Mouse (Mus musculus) thymus, postnatal 4 days (tissue): Measurements from ENCODE around the gene Hist2h3b.

ENCODE experiments used
- DNase-seq: peaks from one replicate; pipeline ENCODE4 v3.0.0; 2021

Hist2h3b gene

DNA sequence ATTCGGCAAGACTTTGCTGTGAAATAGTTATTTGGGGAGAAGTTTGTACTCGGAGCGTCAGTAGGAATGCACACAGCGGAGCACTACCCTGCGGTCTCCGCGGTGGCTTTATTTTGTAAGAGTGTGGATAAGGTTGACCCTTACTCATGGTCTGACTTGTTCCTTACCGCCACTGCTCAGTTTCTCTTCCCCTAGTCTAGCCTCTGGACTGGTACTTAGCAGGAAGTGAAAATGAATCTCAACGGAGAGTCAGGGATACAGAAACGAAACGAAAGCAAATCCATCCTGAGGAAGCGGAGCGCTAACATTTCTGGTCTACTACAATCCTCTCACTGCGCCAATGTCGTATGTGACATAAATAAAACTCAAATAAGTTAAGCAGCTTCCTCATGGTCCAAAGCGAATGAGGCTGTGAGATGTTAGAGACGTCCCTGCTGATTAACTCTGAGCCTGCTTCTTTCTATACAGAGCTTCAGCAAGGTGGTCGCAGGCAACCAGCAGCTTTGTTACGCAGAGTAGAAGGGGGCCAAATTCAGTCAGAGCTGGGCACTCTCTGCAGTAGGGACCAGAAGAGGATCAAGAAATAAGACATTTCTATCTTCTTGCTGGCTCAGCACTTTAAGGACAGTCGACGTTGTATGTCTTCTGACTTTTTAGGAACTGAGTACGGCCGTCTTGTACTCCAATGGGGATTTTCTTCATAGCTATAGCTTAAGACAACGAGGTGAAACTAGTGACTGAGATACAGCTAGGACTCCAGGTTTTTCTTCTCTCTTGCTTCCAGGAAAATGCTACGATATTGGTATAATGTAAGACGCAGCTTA is 32.5 kb downstream of the Hist2h3b start:
- no peak for DNase-seq

DNA sequence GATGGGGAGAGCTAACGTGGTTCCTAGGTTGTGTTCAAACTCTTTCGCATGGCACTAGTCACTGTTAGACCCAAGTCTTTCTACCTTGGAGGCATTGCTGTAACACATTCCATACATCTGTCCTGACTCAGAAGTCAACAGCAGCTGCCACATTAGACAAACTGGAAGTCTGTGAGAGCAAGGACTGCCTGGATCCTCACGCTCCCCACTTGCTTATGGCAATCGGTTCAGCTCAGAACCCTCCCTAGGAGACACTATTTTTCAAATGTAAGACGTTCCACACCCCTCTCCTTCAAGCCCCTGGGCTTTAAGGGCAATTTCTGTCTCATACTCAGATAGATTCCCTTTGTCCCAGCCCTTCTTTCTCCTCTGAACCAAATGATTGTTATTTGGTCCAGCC is 33.6 kb downstream of the Hist2h3b start:
- no peak for DNase-seq

DNA sequence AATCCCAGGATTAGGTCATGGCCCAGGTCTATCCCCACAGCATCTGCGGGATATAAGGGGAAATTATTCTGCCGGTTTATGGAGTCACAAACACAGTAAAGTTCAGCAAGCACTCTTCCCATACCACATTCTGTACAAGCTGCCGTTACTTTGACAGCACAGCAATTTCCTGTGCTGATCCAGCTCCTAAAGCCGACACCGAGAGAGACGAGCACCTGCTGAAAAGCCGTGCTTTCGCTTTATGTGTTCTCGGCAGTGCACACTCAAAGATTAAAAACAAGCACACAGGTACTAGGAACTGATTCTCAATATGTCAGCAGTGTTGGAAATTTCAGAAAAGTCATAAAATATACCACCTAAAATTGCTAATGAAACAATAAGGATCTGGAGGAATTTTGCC is 38.1 kb downstream of the Hist2h3b start:
- peak; percentile 41 for DNase-seq

DNA sequence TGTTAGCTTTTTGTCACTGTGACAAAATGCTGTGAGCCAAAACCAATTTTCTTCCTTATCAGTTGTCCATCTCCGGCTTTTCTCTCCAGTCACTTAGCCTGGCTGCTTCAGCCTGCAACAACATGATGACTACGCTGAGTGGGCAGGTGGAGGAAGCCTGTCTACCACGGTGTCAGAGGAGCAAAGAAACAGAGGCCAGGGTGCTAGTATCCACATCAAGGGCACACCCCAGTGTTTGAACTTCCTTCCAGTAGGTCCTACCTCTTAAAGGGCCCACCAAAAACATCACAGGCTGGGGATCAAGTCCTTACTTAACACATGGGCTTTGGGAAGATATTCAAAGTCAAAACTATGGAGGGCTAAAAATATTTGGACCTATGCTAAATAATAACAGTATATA is 41.0 kb downstream of the Hist2h3b start:
- DNase-seq = no peak

DNA sequence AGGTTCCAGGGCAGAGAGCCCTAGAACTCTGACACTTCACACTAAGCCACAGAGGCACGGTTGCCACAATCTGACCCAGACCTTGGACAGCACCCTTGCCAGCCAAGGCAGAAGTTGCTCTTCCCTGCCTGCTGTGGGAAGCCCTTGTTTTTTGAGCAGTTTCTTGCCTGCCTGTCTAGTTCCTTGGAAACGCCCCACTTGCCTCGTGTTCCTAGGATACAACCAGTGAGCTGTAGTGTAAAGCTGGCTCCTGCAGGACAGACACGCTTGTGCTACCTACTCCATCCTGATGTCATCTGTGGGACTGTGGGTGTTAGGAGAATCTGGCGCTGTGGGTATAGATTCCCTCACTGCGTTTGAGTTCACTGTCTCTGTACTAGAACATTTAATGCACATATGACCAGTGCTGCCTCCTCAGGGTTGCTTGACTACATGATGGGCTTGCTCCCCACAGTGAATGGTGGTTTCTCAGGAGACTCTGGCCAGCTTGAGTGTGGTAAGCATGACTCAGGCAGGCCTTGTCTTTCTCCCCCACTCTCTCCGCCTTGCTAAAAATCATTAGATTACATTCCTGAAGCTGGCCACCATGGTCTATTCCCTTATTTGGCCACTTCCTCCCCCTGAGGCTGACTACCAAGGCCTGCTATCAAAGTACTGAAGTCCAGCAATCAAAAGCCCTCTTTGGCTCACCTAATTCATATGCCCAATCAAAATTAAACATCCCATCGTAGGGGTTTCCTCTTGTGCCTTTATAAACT is 44.1 kb downstream of the Hist2h3b start:
- no peak for DNase-seq
